Mouse (Mus musculus): ENCODE data around the gene Rps15. TPM values are rescaled to one million over a fixed set of nuclear protein-coding genes. Genes with fewer than 3 reads are reported as not detected.

Gene Rps15
- 817 TPM for polyA plus RNA-seq (2017; shearing (Covaris generic))

DNA sequence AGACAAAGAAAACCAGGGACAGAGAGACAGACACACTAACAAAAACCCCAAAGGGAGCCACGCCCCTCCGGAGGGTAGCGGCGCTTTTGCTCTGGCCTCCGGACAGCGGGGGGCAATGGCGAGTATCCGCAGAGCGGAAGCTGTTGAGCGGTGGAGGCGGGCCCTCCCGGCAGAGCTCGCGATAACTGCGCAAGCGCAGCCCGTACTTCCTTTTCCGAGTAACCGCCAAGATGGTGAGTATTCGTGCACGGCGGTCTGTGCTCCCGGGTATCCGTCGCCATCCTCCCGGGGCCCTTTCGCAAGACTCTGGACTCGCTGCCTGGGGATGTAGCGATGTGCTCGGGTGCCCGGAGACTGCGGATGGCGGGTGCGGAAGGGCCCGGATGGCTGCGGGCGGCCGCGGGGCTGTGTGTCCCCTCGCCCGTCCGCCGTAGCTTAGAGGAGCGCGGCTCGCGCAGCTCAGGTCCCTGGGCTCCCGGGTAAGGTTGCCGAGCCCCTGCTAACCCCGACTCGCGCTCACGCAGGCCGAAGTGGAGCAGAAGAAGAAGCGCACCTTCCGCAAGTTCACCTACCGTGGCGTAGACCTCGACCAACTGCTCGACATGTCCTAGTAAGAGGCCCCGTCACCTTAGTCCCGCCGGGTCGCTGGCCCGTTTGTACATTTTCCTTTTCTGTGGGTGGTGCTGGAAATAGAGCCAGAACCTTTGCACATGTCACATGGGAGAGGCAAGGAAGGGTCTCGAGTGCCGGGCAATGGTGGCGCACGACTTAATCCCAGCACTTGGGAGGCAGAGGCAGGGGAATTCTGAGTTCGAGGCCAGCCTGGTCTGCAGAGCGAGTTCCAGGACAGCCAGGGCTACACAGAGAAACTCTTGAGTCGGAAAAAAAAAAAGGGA lies at the start of gene Rps15:
Rps15 (plus strand) TSS at position 203 of the 896 bp plus-strand sequence.

DNA sequence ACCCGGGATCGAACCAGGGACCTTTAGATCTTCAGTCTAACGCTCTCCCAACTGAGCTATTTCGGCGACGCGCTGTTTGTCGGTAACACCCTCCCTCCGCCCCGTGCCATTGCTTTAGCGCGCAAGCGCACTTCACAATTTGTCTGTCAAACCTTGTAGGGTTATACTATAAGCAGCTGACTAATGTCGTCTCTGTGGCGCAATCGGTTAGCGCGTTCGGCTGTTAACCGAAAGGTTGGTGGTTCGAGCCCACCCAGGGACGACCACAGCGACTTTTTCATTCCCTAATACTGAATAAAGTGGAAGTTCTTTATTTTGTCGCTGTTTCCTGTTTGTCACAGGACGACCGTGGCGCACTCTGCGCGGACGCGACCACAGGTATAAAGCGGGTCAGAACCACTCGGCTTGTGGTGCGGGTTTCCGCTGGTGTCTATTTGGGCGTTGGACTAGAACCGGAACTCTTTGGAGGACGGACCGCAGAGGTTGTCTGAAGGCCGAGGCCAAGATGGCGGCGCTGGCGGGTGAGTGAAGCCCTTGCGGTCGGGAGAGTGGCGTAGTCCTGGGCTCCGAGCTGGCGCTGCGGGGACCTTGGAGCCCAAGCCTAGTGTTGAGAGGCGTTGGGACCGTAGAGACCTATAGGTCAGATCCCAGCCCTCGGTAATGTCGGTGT lies 43.1 kb upstream of the Rps15 start, which contains the start of gene Ndufs7:
Ndufs7 (plus strand) TSS at position 151 of the 670 bp plus-strand sequence.

GRCm38 (mm10) chr10:80260642-80261584 lies 31.3 kb upstream of the Rps15 start, which contains the start of the genes Gamt and Dazap1:
Gene Gamt (minus strand): TSS chr10:80261012.
Gene Dazap1 (plus strand): TSS chr10:80261486.

GRCm38 (mm10) chr10:80295618-80296425 lies 3.6 kb downstream of the Rps15 start, which contains the start of gene Apc2:
Gene Apc2 (plus strand): TSS chr10:80295977.

GRCm38 (mm10) chr10:80320340-80320760 lies 28.1 kb downstream of the Rps15 start, which contains the start of gene 2310011J03Rik:
Gene 2310011J03Rik (minus strand): TSS chr10:80320537.

GRCm38 (mm10) chr10:80329273-80330081 lies 37.2 kb downstream of the Rps15 start, which contains the start of the genes Pcsk4 and Reep6:
Gene Pcsk4 (minus strand): TSS chr10:80329498.
Gene Reep6 (plus strand): TSS chr10:80329953.

Other genes with a start within 250 kb of the Rps15 start
- 368 TPM for gene Gpx4, start 245.3 kb upstream of the Rps15 start, polyA plus RNA-seq (2017; shearing (Covaris generic))
- 62.6 TPM for gene Sbno2, start 186.9 kb upstream of the Rps15 start, polyA plus RNA-seq (2017; shearing (Covaris generic))
- 79.3 TPM for gene Stk11, start 176.7 kb upstream of the Rps15 start, polyA plus RNA-seq (2017; shearing (Covaris generic))
- gene Atp5d, start 153.8 kb upstream of the Rps15 start, polyA plus RNA-seq (2017; shearing (Covaris generic)): 431 TPM
- gene Cbarp, start 151.6 kb upstream of the Rps15 start, polyA plus RNA-seq (2017; shearing (Covaris generic)): 18.9 TPM
- gene Midn, start 144.2 kb upstream of the Rps15 start, polyA plus RNA-seq (2017; shearing (Covaris generic)): 7.3 TPM
- 244 TPM for gene Cirbp, start 126.5 kb upstream of the Rps15 start, polyA plus RNA-seq (2017; shearing (Covaris generic))
- gene 1600002K03Rik, start 119.5 kb upstream of the Rps15 start, polyA plus RNA-seq (2017; shearing (Covaris generic)): 17.4 TPM
- gene Efna2, start 113.0 kb upstream of the Rps15 start, polyA plus RNA-seq (2017; shearing (Covaris generic)): not detected
- gene Mum1, start 66.0 kb upstream of the Rps15 start, polyA plus RNA-seq (2017; shearing (Covaris generic)): 75.3 TPM
- gene Ndufs7, start 43.3 kb upstream of the Rps15 start, polyA plus RNA-seq (2017; shearing (Covaris generic)): 146 TPM
- gene Gamt, start 31.4 kb upstream of the Rps15 start, polyA plus RNA-seq (2017; shearing (Covaris generic)): 0.39 TPM
- gene Dazap1, start 31.0 kb upstream of the Rps15 start, polyA plus RNA-seq (2017; shearing (Covaris generic)): 91.1 TPM
- not detected for gene Apc2, start 3.5 kb downstream of the Rps15 start, polyA plus RNA-seq (2017; shearing (Covaris generic))
- gene 2310011J03Rik, start 28.1 kb downstream of the Rps15 start, polyA plus RNA-seq (2017; shearing (Covaris generic)): 25.5 TPM
- 4.1 TPM for gene Pcsk4, start 37.0 kb downstream of the Rps15 start, polyA plus RNA-seq (2017; shearing (Covaris generic))
- gene Reep6, start 37.5 kb downstream of the Rps15 start, polyA plus RNA-seq (2017; shearing (Covaris generic)): not detected
- gene Adamtsl5, start 56.0 kb downstream of the Rps15 start, polyA plus RNA-seq (2017; shearing (Covaris generic)): not detected
- not detected for gene Plk5, start 64.0 kb downstream of the Rps15 start, polyA plus RNA-seq (2017; shearing (Covaris generic))
- 9.1 TPM for gene Mex3d, start 95.2 kb downstream of the Rps15 start, polyA plus RNA-seq (2017; shearing (Covaris generic))
- 96.5 TPM for gene Mbd3, start 107.1 kb downstream of the Rps15 start, polyA plus RNA-seq (2017; shearing (Covaris generic))
- 89.0 TPM for gene Uqcr11, start 114.4 kb downstream of the Rps15 start, polyA plus RNA-seq (2017; shearing (Covaris generic))
- 87.3 TPM for gene Tcf3, start 141.2 kb downstream of the Rps15 start, polyA plus RNA-seq (2017; shearing (Covaris generic))
- not detected for gene Onecut3, start 202.4 kb downstream of the Rps15 start, polyA plus RNA-seq (2017; shearing (Covaris generic))
- gene Atp8b3, start 246.7 kb downstream of the Rps15 start, polyA plus RNA-seq (2017; shearing (Covaris generic)): not detected

All from effector memory CD4-positive, alpha-beta T cell, adult 5 months (primary cell).